Mouse (Mus musculus) neural tube, embryonic 14.5 days (tissue): ENCODE measurements around the gene Cnot6. TPM values are rescaled to one million over a fixed set of nuclear protein-coding genes. Genes with fewer than 3 reads are reported as not detected.

Source experiments
- ATAC-seq: fragments of 200-750 bp; cut with Nextera tagmentation; 2 replicates; pipeline ENCODE4 v1.8.0; 2017; ENCODE audit warnings: low read depth, mild to moderate bottlenecking, moderate TSS enrichment, moderate library complexity
- H3K27ac ChIP-seq: fragments of 300-500 bp; sonication (generic); 2 replicates; pipeline ENCODE4 v1.5.1; 2014; ENCODE audit warnings: low read depth, mild to moderate bottlenecking, control low read depth, low read length, moderate library complexity, mixed read lengths
- H3K27me3 ChIP-seq: fragments of 300-500 bp; sonication (generic); 2 replicates; pipeline ENCODE4 v1.6.1; 2014; ENCODE audit warnings: low read length; ENCODE audit not compliant: control insufficient read depth, insufficient read depth
- H3K36me3 ChIP-seq: fragments of 300-500 bp; sonication (generic); 2 replicates; pipeline ENCODE4 v1.6.1; 2014; ENCODE audit warnings: low read length, mixed read lengths; ENCODE audit not compliant: control insufficient read depth, insufficient read depth
- H3K4me1 ChIP-seq: fragments of 300-500 bp; sonication (generic); 2 replicates; pipeline ENCODE4 v1.6.1; 2014; ENCODE audit warnings: low read length; ENCODE audit not compliant: control insufficient read depth, insufficient read depth
- H3K4me2 ChIP-seq: fragments of 300-500 bp; sonication (generic); 2 replicates; pipeline ENCODE4 v1.6.1; 2014; ENCODE audit warnings: mild to moderate bottlenecking, low read depth, low read length, control low read depth
- H3K4me3 ChIP-seq: fragments of 300-500 bp; sonication (generic); 2 replicates; pipeline ENCODE4 v1.5.1; 2014; ENCODE audit warnings: low read depth, low read length, control low read depth, mixed read lengths
- H3K9ac ChIP-seq: fragments of 300-500 bp; sonication (generic); replicated peaks from 2 replicates; pipeline ENCODE4 v1.6.1; 2014; ENCODE audit warnings: low read depth, mild to moderate bottlenecking, control low read depth, low read length, mixed read lengths
- H3K9me3 ChIP-seq: fragments of 300-500 bp; sonication (generic); 2 replicates; pipeline ENCODE4 v1.6.1; 2016; ENCODE audit warnings: low read length; ENCODE audit not compliant: control insufficient read depth
- WGBS: fragments of 180-500 bp; shearing (Covaris S2); extraction: QIAGEN DNeasy Blood & Tissue Kit; methylation state at CpG from one replicate; pipeline ENCODE4 v1.1.7; 2014; 5-methylcytosine and 5-hydroxymethylcytosine counted together
- polyA plus RNA-seq: library from polyadenylated mRNA; unstranded; fragments of >200 nt; fragmentation: Nextera tagmentation; extraction: Ambion mirVana; gene quantifications from 2 replicates; pipeline ENCODE4 v1.2.1, GENCODE M21; 2014

Cnot6 gene
- polyA plus RNA-seq, 1 experiment from 2014 or later: 38.6 TPM

GRCm38 (mm10) chr11:49702014-49702413 lies 10.5 kb downstream of the Cnot6 start:
- 97% methylated on average over 8 of the region's 8 CpGs for WGBS
- Histone ChIP-seq H3K4me1 (no peaks in the 10 kb centered on the region), H3K9ac (no peak overlapping the region), H3K27me3 (no peaks in the 10 kb centered on the region), H3K9me3 (no peaks in the 10 kb centered on the region), H3K4me3 (no peak overlapping the region), H3K4me2 (no peak overlapping the region), H3K36me3 (peaks cover 18% of the 10 kb centered on the region), H3K27ac (no peak overlapping the region)
- ATAC-seq: no peak

GRCm38 (mm10) chr11:49699079-49699478 lies 13.4 kb downstream of the Cnot6 start:
- no peaks in the 10 kb centered on the region for H3K4me1 ChIP-seq
- 96% methylated on average over 1 of the region's 1 CpGs for WGBS
- no peaks in the 10 kb centered on the region for H3K9me3 ChIP-seq
- no peak overlapping the region for H3K9ac ChIP-seq
- H3K27ac ChIP-seq: no peak overlapping the region
- ATAC-seq: no peak
- H3K27me3 ChIP-seq: no peaks in the 10 kb centered on the region
- peaks cover 15% of the 10 kb centered on the region for H3K36me3 ChIP-seq
- H3K4me2 ChIP-seq: no peak overlapping the region
- H3K4me3 ChIP-seq: no peak overlapping the region

GRCm38 (mm10) chr11:49697779-49698178 lies 14.7 kb downstream of the Cnot6 start:
- Histone ChIP-seq H3K27me3 (no peaks in the 10 kb centered on the region), H3K9ac (no peak overlapping the region), H3K4me1 (no peaks in the 10 kb centered on the region), H3K4me2 (no peak overlapping the region), H3K9me3 (no peaks in the 10 kb centered on the region), H3K27ac (no peak overlapping the region), H3K4me3 (no peak overlapping the region), H3K36me3 (peaks cover 15% of the 10 kb centered on the region)
- WGBS: 96% methylated on average over 5 of the region's 5 CpGs
- no peak for ATAC-seq

- no peak overlapping the region for H3K27ac ChIP-seq
- WGBS: 92% methylated on average over 2 of the region's 2 CpGs
- H3K4me3 ChIP-seq: no peak overlapping the region
- ATAC-seq: no peak
- no peaks in the 10 kb centered on the region for H3K4me1 ChIP-seq
- H3K9ac ChIP-seq: no peak overlapping the region
- no peaks in the 10 kb centered on the region for H3K27me3 ChIP-seq
- no peaks in the 10 kb centered on the region for H3K9me3 ChIP-seq
- peaks cover 8% of the 10 kb centered on the region; the same call in 1 of the 2 replicates for H3K36me3 ChIP-seq
- no peak overlapping the region for H3K4me2 ChIP-seq
Observed at GRCm38 (mm10) chr11:49696472-49696871, 16.1 kb downstream of the Cnot6 start.

GRCm38 (mm10) chr11:49695695-49696094 lies 16.8 kb downstream of the Cnot6 start:
- Histone ChIP-seq H3K27ac (no peak overlapping the region), H3K4me1 (no peaks in the 10 kb centered on the region), H3K27me3 (no peaks in the 10 kb centered on the region), H3K9ac (no peak overlapping the region), H3K36me3 (0 out of 2 replicates have a peak, but pooled peaks cover 3% of the 10 kb centered on the region), H3K4me3 (no peak overlapping the region), H3K4me2 (no peak overlapping the region), H3K9me3 (no peaks in the 10 kb centered on the region)
- no peak for ATAC-seq
- WGBS: 89% methylated on average over 2 of the region's 2 CpGs

- Histone ChIP-seq H3K9ac (no peak overlapping the region), H3K36me3 (0 out of 2 replicates have a peak, but pooled peaks cover 3% of the 10 kb centered on the region), H3K4me3 (no peak overlapping the region), H3K9me3 (no peaks in the 10 kb centered on the region), H3K4me1 (no peaks in the 10 kb centered on the region), H3K27ac (no peak overlapping the region), H3K27me3 (no peaks in the 10 kb centered on the region), H3K4me2 (no peak overlapping the region)
- 96% methylated on average over 3 of the region's 3 CpGs for WGBS
- ATAC-seq: no peak
Observed at GRCm38 (mm10) chr11:49695013-49695412, 17.5 kb downstream of the Cnot6 start.

GRCm38 (mm10) chr11:49684237-49684973 lies 28.1 kb downstream of the Cnot6 start:
- Histone ChIP-seq H3K9ac (no peak overlapping the region), H3K27me3 (no peaks in the 10 kb centered on the region), H3K27ac (no peak overlapping the region), H3K9me3 (no peaks in the 10 kb centered on the region), H3K4me3 (no peak overlapping the region), H3K4me2 (no peak overlapping the region), H3K4me1 (no peaks in the 10 kb centered on the region), H3K36me3 (peaks cover 45% of the 10 kb centered on the region)
- WGBS: 98% methylated on average over 12 of the region's 12 CpGs
- ATAC-seq: no peak

GRCm38 (mm10) chr11:49673433-49673832 lies 39.1 kb downstream of the Cnot6 start:
- no peak for ATAC-seq
- H3K27me3 ChIP-seq: no peaks in the 10 kb centered on the region
- H3K4me2 ChIP-seq: no peak overlapping the region
- no peaks in the 10 kb centered on the region for H3K9me3 ChIP-seq
- no peak overlapping the region for H3K4me3 ChIP-seq
- WGBS: 81% methylated on average over 3 of the region's 3 CpGs
- H3K4me1 ChIP-seq: no peaks in the 10 kb centered on the region
- H3K36me3 ChIP-seq: peaks cover 25% of the 10 kb centered on the region
- no peak overlapping the region for H3K9ac ChIP-seq
- H3K27ac ChIP-seq: no peak overlapping the region

GRCm38 (mm10) chr11:49665462-49665861 lies 47.1 kb downstream of the Cnot6 start:
- no peak overlapping the region for H3K4me2 ChIP-seq
- WGBS: 84% methylated on average over 4 of the region's 4 CpGs
- H3K27me3 ChIP-seq: no peaks in the 10 kb centered on the region
- no peaks in the 10 kb centered on the region for H3K9me3 ChIP-seq
- ATAC-seq: no peak
- 0 out of 2 replicates have a peak, but pooled peaks cover 5% of the 10 kb centered on the region for H3K36me3 ChIP-seq
- H3K4me1 ChIP-seq: no peaks in the 10 kb centered on the region
- H3K27ac ChIP-seq: no peak overlapping the region
- no peak overlapping the region for H3K9ac ChIP-seq
- no peak overlapping the region for H3K4me3 ChIP-seq
